Mouse (Mus musculus) gastrocnemius, postnatal 4 days (tissue): Measurements from ENCODE around the gene Rftn1. TPM values are rescaled to one million over a fixed set of nuclear protein-coding genes. Genes with fewer than 3 reads are reported as not detected.

Source experiments
- DNase-seq, 2 experiments: peaks; one replicate each; pipeline ENCODE4 v3.0.0; 2021 to 2022; ENCODE audit warnings: low spot score in 2 of 2, mixed read lengths in 2 of 2
- total RNA-seq, 2 experiments: library from RNA; stranded (reverse); gene quantifications; 2 replicates each; pipeline ENCODE4 v1.2.3; 2021

The Rftn1 gene
- total RNA-seq, 2 experiments from 2014 or later, result 36.2 to 42.7 TPM

DNA sequence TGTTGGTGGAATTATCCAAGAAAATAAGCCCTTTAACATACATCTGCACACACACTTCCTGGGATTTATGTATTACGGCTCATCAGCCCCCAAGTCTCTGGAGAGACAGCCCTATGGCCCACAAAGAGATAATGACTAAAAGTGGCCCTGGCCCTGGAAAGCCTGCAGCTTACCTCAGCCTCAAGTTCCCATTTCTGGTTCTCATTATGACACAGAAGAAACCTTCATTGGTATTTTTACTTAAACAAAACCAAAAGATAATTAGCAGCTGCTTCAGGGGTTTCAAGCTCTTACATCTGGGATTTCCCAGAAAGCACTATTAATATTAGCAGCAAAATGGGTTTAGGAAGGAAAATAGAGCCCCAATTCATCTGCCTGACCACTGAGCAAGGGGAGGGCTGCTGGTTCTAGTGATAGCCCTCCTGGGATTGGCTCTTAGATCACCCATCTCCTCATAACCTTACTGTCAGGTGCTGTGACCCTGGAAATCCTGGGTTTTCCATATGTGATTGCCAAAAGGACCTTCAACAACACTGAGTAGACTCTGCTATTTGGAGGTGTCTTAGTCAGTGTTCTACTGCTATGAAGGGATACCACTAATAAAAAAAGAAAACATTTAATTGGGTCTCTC lies 14.8 kb upstream of the Rftn1 start:
- DNase-seq, result no peak

DNA sequence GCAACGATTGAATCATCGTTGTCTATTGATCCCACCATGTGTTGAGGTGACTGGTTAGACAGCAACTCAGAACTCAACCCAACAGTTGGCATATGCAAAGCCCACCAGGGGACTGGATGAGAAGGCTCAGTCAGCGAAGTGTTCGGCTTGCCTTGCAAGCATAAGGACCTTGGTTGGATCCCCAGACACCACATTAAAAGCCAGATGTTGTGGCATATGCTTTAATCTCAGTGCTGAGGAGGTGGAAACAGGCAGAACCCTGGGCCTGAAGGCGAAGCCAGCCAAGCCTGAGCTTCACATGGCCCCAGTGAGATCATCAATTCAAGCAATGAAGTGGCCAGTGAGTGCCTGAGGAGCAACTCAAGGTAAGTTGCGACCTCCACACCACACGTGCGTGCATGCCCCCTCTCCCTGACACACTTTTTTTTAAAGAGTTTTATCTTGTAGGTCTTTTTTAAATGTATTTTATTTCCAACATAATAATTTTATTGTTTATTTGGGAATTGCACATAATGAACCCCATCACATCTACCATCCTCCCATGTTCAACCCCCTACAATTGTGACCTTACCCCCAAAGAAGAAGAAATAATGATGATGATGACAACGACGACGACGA lies 11.5 kb upstream of the Rftn1 start:
- no peak for DNase-seq

DNA sequence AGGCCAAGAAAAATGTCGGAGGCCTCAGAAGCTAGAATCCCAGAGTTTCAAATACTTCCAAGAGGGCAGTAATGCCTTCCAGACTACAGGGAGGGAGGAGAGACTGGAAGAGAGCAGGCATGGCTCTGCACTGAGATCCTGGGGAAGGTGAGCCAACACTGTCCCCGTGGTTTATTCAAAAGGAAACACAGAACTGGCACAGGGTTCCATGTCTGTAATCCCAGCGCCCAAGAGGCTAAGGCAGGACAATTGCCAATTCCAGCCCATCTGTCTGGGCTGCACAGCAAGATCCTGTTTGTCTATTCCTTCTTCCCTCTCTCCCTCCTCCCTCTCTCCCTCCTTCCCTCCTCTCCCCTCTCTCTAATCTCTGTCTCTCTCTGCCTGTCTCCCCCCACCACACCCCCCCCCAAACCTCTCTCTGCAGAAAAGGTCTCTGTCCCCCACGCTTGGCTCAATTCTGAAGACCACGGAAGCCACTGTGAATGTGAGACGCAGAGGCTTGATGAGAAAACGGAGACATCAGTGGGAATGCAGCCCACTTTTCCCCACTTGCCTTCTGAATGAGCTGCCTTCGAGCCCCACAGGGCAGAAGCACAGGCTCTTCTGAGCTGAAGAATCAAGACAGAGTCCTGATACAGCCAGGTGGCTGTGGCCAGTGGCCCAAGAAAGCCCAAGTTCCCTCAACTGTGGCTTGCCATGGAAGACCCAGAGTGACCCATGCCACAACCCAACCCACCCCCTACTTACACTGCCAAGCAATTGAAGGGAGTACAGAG lies 8.8 kb upstream of the Rftn1 start:
- DNase-seq, result peak in 1 of 2 experiments; percentile 40

DNA sequence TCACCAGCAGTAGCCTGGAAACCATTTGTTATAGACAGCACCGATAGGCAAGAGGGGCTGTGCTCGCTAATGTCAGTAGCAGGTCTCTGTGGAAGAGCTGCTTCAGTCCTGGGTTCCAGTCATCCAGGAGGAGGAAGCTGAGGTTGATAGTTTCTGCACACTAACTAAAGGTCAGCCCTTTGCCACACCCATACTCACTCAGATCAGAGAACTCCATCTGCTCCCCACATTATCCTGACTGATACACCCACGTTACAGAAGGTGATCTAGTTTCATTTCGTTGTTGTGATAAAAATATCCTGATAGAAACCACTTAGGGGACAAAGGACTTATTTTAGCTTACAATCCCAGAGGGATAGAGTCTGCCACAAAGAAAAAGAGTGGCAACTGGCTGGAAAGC lies 7.1 kb upstream of the Rftn1 start:
- no peak for DNase-seq

DNA sequence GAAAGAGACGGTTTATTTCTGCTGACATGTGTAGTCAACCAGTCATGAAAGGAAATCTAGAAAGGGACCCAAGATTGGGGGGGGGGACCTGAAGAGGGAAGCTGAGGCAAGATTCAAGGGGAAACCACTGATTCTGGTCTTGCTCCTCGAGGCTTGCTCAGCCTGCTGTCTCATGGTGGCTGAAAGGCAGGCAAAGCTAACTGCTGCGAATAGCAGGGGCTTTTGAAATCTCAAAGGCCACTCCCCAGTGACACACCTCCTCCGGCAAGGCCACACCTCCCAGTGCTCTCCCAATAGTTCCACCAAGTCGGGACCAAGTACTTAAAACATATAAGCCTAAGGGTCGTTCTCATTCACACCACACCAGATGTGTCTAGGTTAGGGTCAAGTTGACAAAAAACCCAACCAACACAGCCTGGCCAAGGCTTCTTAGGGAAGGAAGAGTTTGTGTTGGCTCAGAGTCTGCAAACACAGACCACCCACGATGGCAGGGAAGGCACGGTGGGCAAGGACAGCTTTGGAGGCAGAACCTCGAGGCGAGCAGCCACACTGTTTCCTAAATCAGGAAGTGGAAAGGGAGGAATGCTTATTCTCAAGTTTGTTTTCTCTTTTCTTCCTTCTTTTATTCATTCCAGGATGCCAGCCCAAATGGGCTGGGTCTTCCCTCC lies 5.7 kb upstream of the Rftn1 start:
- DNase-seq, result no peak

DNA sequence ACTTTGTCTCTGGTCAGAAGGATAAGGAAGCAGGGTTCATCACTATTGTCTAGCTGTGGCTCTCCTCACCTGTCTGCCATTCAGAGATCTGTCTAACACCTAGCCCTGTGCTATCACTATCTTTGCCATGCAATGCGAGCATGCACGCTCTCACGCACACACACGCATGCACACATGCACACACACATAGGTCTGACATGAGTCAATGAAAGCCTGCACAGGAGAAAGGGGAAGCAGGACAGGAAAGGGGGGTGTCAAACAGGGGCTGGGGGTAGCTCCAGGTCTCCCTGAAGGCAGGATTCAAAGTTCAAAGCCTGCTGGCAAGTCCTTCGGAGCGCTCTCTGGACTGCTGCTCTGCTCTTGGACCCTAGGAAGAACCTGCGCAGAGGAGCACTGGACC lies 4.9 kb upstream of the Rftn1 start:
- DNase-seq, result no peak

DNA sequence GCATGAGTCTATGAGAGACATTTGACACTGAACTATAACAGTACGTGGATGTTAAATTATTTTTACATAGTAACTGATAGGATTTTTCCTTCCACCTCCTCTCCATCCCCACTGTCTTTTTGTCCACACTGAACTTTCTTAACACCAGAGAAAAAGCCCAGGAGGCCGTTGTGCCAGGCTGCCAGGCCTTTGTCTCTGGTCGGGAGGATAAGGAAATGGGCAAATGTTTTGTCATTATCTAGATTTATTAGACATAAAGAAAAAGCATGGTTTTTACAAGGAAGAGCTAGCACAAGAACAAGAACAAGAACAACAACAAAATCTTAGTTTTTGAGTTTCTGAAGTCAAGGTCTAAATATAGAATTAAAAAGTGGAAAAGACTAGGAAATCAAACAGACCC lies 4.1 kb upstream of the Rftn1 start:
- DNase-seq, result no peak

DNA sequence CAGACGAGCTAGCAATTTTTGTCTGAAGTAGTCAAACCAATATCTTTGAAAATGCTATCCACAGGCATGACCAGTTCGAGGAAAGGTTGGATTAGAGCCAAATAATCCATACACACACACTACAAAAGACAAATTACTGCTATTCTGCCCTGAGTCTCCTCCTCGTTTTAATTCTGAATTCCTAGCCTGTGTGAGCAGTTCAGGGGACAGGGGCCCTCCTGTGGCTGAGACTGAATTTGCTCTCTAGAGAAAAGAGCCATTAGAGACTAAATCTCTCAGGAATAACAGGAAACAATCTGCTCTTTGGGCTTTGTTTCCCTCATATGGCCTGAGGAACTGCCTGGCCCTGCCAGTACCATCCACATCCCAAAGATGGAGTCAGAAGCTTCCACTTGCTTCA lies 3.2 kb upstream of the Rftn1 start:
- no peak for DNase-seq

DNA sequence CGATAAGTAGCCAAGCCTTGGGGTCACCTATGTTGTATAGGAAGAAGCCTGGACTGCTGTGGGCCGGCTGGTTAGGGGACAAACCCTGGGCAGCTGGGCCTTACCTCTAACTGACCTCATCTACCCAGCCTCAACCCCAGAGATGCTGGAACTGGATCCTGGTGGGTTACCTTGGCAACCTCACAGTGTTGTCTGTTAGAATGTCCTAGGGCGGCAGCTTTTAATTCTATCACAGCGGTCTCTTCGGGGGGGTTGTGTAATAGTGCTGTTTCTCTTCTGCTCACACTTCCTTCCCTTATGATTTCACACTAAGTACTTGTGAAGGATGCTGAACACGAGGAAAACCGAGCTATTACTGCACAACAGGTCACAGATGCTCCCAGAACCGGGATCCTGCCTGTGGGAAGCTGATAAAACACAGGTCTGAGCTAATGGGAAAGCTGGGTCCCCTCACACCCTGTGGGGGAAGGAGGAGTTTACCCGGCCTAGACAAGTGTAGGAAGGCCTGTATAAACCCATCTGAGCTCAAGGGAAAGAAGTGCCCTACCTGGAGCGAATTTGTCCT lies 2.0 kb upstream of the Rftn1 start:
- DNase-seq, result no peak

DNA sequence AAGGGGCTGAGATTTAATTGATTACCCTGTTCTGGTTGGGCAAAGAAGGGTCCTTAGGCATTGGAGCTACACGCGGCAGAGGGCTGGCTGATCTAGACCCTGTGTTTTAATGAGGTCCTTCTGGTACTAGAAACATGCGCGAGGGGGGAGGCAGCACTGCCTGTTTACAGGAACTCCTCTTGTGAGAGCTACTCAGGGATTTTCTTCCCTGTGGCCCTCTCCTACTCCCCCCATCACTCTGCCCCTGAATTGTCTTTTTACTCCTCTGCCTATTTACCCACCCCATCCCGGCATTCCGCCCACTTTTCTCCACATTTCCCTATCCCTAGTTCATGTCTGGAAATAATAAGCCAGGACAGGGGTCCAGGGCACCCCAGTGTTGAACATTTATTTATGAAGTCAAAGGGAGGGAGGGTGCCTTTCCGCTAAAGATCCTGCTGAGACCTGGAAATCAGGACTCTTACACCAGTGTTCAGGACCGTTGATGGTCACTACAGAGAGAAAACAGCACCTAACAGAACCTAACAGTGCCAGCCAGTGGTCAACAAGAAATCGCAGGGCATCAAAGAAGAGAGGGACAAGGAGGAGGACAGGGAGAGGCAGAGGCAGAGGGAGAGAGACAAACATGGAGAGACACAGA lies 964 bp upstream of the Rftn1 start:
- DNase-seq, result no peak

DNA sequence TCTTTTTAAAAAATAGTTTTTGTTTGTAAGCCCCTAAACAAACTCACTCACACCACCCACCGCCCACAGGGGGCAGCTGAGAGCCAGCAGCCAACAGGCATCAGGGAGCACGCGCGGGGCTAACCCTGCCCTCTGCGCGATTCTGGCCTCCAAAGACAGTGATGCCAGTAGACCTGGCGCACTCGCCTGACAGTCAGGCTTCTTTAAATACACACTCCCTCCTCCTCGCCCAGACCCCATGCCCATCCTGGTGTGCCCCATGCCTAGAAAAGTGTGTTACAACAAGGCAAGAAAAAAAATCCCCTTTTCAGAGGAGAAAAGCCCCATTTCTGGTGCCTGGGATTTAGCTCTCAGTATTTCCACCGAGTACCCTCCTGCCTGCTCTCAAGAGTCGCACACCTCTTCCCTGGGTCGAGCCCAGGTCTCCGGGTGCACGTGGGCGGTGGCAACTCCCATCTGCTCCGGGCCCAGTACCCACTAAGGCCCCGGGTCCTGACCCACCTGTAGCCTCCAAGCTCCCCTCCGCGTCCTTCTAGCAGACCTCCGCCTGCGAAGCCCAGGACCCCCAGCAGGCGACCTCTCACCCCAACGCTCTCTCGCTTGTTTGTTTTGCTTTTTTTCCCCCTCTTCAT lies 977 bp downstream of the Rftn1 start:
- peak; percentile 50 to 70 for DNase-seq

DNA sequence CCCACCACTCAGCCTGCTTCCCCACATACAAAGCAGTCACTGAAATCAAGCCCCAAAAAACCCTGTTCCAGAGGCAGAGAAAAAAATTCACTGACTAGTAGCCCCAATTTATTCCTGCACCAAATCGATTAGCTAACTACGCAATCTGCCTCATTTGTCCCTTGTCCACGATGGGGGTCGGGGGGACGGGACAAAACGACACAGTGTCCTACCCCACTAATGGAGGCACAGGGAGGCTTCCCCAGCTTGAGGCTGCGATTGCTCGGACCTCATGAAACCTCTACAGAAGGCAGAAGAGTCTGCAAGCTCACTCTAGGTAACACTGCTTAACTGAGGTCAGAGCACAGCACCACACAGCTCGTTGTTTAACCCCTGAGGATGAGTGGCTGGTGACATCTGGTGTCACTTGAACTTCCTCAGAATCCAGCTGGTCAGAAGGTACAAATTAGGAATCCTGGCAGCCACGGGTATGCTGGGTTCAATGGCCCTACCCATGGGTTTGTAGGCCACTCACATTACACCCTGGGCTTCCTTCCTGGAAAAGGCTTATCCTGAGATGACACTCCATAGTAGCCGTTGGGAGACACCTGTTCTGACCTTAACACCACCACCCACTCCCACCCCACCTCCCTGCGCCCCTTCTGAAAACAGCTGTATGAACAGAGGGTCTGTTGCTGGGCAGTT lies 1.7 kb downstream of the Rftn1 start:
- DNase-seq, result no peak

DNA sequence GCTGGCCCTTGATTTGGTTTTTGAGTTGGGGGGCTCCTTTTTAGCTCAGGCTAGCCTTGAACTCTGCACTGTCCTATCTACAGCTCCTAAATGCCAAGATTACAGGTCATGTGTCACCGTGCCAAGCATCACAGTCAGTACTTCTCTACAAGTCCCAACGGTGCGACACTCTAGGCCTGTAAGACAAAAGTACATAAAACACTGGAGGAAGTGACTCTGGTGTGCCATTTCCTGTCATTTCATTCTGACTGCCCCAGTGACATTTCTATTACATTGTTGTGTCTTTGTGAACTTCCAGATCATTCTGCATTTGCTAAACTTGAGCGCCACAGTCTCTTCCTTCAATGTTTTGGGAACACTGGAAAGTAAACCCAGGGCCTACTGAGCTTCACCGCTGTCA lies 4.9 kb downstream of the Rftn1 start:
- DNase-seq, result no peak

DNA sequence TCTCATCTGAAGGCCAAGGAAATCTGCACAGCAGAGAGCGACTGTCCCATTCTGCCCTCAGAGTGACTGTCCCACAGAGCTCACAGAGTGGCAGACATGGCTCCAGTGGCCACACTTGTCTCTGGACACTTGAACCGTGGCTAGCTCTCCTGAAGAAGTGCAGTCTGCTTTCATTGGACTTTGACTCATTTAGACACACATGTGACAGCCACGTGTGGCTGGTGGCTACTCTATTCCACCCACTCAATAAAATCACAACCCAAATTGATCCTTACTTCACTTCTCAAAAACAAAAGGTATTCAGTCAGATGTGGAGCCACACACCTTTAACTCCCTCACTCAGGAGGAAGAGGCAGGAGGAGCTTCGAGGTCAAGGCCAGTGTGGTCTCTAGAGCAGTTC lies 5.4 kb downstream of the Rftn1 start:
- DNase-seq, result no peak

DNA sequence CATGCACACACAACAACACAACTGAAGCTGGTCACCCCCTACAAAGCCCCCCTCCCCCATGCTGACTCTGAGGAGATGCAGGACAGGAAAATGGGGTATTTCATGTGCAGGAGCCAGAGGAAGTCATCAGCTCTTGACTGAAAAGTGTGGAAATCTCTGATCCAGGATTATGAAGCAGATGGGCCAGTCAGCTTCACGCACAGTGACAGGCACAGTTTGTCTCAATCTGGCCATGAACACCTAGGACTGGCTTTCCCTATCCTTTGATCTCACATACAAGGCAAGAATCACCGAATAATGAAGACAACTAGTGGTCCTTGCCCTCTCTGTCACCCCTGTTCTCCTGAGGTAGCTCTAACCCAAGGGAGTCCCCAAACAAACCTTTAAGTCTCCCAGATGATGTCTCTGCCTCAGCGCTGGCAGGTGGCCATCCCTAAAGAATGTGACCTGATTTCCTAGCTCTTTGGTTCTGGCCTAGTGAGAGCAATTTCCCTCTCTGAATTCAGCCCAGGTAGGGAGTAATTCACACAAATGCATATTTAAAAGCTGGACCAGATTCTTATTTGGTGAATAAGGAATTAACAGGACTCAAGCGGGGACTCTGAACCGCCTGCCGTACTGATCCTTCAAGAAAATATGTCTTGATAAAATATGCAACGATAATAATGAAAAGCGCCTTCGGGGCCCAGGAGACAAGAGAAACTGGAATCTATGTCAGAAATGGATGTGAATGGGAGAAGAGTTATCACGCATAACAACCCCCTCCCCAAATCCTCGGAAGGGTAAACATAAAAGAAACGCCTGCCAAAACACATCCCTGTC lies 6.0 kb downstream of the Rftn1 start:
- DNase-seq, result no peak

DNA sequence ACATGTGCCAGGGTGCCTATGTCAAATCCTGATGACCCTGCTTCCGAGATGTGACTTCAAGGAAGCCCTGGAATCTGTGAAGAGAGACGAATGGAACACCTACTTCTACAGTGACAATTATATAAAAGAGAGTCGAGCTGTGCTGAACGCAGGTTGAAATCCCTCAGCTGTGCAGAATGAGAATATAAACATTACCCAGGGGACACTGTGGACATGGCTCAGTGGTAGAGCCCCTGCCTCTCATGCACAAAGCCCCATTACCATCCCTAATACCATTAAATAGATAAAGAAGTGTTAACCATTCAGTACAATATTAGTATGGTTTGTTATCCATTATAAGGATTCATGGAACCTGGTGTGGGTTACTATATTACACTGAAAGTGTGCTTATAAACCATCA lies 7.2 kb downstream of the Rftn1 start:
- no peak for DNase-seq

DNA sequence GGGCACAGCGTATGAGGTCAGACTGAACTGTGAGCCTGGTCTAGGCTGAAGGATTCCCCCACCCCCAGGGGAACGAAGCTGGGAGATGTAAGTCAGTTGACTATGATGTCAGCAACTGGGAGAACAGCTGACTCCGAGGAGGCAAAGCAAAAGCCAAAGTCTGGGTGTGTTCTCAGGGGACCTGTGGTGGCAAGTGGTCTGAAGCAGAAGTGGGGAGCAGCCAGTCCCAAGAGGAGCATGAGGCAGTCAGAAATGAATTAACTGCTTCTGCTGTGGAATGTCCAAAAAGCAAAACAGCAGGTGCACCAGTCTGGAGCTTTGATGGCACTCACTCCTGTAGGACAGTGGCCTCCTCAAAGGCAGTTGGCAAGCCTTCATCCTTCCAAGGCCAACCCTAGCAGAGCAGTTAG lies 7.9 kb downstream of the Rftn1 start:
- DNase-seq, result no peak

DNA sequence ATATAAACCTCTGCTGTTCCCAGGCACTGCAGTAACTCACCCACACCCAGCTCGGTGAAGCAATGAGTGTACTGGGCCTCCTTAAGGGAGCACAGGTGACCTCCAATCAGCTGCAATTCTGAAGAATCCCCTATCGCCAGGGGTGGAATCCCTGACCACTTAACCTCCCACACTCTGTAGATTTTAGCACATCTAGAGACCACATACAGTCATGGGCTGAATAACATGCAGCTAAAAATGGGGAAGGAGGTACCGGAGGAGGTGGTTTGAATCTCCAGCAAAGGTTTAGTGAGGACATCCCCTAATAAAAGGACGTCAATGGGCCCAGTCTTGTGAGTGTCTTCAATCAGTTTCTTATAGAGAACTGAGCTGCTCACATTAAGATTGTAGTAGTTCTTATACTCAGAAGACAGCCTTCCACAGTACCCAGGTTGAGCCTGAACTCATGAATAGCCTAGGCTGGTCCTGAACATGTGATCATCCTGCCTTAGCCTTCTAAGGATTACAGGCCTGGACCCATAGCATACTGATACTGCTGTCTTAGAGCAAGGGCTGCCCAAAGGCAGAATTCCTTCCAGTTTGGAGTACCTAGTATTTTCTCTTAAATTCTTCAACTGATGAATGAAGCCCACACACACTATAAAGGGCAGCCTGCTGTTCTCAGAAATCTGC lies 9.4 kb downstream of the Rftn1 start:
- no peak for DNase-seq

DNA sequence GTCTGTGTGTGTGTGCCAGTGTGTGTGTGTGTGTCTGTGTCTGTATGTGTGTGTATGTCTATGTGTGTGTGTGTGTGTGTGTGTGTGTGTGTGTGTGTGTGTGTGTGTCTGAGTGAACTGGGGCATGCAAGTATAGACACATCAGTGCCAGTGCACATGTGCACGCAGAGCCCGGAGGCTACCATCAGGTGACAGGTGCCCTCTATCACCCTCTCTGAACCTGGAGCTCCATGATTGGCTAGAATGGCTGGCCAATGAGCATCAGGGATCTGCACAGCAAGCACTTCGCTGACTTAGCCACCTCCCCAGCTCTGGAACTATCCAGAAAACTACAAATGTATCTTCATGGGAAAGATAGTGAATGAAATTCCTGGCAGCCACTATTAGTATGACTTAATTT lies 16.7 kb downstream of the Rftn1 start:
- no peak for DNase-seq
